Mouse (Mus musculus) megakaryocyte, embryonic 14.5 days (primary cell): ENCODE data around the gene Swsap1.

Experiments used
- FLI1 ChIP-seq: IDR thresholded peaks from 2 replicates; pipeline ENCODE4 v1.6.1; 2012; ENCODE audit warnings: low read length, inconsistent platforms, mixed read lengths
- GATA1 ChIP-seq: IDR thresholded peaks from 3 replicates; pipeline ENCODE4 v1.6.1; 2012; ENCODE audit warnings: mixed read lengths, low read length, inconsistent platforms, borderline replicate concordance

GRCm38 (mm10) chr9:21983911-21984310 lies 28.4 kb downstream of the Swsap1 start:
- TF ChIP-seq GATA1 (no peak), FLI1 (no peak)
